Mouse (Mus musculus) heart, postnatal 0 days (tissue): ENCODE results near the gene Tor3a.

Source experiments
- CTCF ChIP-seq: IDR thresholded peaks from 2 replicates; pipeline ENCODE4 v1.5.1; 2016; ENCODE audit warnings: antibody characterized with exemption, control low read depth, low read depth
- EP300 ChIP-seq: IDR thresholded peaks from 2 replicates; pipeline ENCODE4 v1.6.1; 2016; ENCODE audit warnings: antibody characterized with exemption, low read depth

- no peak for TF ChIP-seq EP300
- TF ChIP-seq CTCF = no peak
Measured at GRCm38 (mm10) chr1:156605094-156605866, 68.9 kb downstream of the Tor3a start.
